Mouse (Mus musculus) lung, adult 2 months (tissue): ENCODE measurements around the gene Rab5c. TPM values are rescaled to one million over a fixed set of nuclear protein-coding genes. Genes with fewer than 3 reads are reported as not detected.

Experiments used
- DNase-seq: peaks from one replicate; pipeline ENCODE4 v3.0.0; 2022
- H3K4me1 ChIP-seq: fragments of 200-500 bp; 2 replicates; pipeline ENCODE4 v1.6.1; 2011; ENCODE audit warnings: low read length; ENCODE audit not compliant: control insufficient read depth, insufficient read depth
- H3K4me3 ChIP-seq: fragments of 200-500 bp; replicated peaks from 2 replicates; pipeline ENCODE3; 2011; ENCODE audit warnings: low read depth, mild to moderate bottlenecking, control low read depth, low read length; ENCODE audit errors: extremely low read depth
- CTCF ChIP-seq: fragments of 200-500 bp; IDR thresholded peaks from 2 replicates; pipeline ENCODE4 v1.5.1; 2011; ENCODE audit warnings: mild to moderate bottlenecking, low read length, control low read depth; ENCODE audit not compliant: insufficient read depth
- POLR2A ChIP-seq: fragments of 200-500 bp; IDR thresholded peaks from 2 replicates; pipeline ENCODE4 v1.6.1; 2011; ENCODE audit warnings: low read depth, mild to moderate bottlenecking, control low read depth, low read length, borderline replicate concordance; ENCODE audit errors: extremely low read depth
- WGBS: fragments of 180-500 bp; shearing (Covaris S2); methylation state at CpG from one replicate; pipeline ENCODE4 v1.1.7; 2018; 5-methylcytosine and 5-hydroxymethylcytosine counted together
- polyA plus RNA-seq: library from polyadenylated mRNA; depleted of rRNA; stranded (reverse); fragments of >200 nt; gene quantifications from 2 replicates; pipeline ENCODE4 v1.2.3, GENCODE M21; 2012

Rab5c gene
- polyA plus RNA-seq, 1 experiment, result 252 TPM

GRCm38 (mm10) chr11:100722493-100723028, 15.5 kb downstream of the Rab5c start:
- Histone ChIP-seq H3K4me1 (peaks cover 44% of the 10 kb centered on the region), H3K4me3 (no peak overlapping the region)
- WGBS, result 29% methylated on average over 2 of the region's 2 CpGs
- no peak for DNase-seq
- TF ChIP-seq CTCF (no peak), POLR2A (no peak)

- Histone ChIP-seq H3K4me1 (peaks cover 40% of the 10 kb centered on the region), H3K4me3 (no peak overlapping the region)
- TF ChIP-seq POLR2A (no peak), CTCF (no peak)
- no peak for DNase-seq
- WGBS, result 29% methylated on average over 8 of the region's 8 CpGs
Measured at GRCm38 (mm10) chr11:100721776-100722492, 16.1 kb downstream of the Rab5c start.

GRCm38 (mm10) chr11:100721254-100721653, 16.8 kb downstream of the Rab5c start:
- TF ChIP-seq CTCF (no peak), POLR2A (no peak)
- Histone ChIP-seq H3K4me1 (peaks cover 40% of the 10 kb centered on the region), H3K4me3 (no peak overlapping the region)
- WGBS, result 27% methylated on average over 4 of the region's 4 CpGs
- no peak for DNase-seq

GRCm38 (mm10) chr11:100720345-100720744, 17.7 kb downstream of the Rab5c start:
- WGBS, result 26% methylated on average over 5 of the region's 5 CpGs
- DNase-seq, result no peak
- Histone ChIP-seq H3K4me3 (no peak overlapping the region), H3K4me1 (peaks cover 35% of the 10 kb centered on the region)
- no peak for TF ChIP-seq POLR2A
- no peak for TF ChIP-seq CTCF

GRCm38 (mm10) chr11:100719893-100720292, 18.1 kb downstream of the Rab5c start:
- H3K4me1 ChIP-seq, result peaks cover 31% of the 10 kb centered on the region

GRCm38 (mm10) chr11:100719312-100719711, 18.7 kb downstream of the Rab5c start:
- Histone ChIP-seq H3K4me1 (peaks cover 30% of the 10 kb centered on the region), H3K4me3 (no peak overlapping the region)
- no peak for DNase-seq
- WGBS, result 75% methylated on average over 3 of the region's 3 CpGs
- no peak for TF ChIP-seq CTCF
- TF ChIP-seq POLR2A, result no peak

More at GRCm38 (mm10) chr11:100719893-100720292, 18.1 kb downstream of the Rab5c start:
- TF ChIP-seq POLR2A (no peak), CTCF (no peak)
- no peak for DNase-seq
- WGBS, result 67% methylated on average over 11 of the region's 11 CpGs
- H3K4me3 ChIP-seq, result no peak overlapping the region

GRCm38 (mm10) chr11:100718866-100719265, 19.1 kb downstream of the Rab5c start:
- no peak for DNase-seq

GRCm38 (mm10) chr11:100718462-100718861, 19.6 kb downstream of the Rab5c start:
- no peak for DNase-seq
- H3K4me3 ChIP-seq, result no peak overlapping the region
- TF ChIP-seq CTCF (no peak), POLR2A (no peak)
- peaks cover 30% of the 10 kb centered on the region for H3K4me1 ChIP-seq
- 94% methylated on average over 7 of the region's 7 CpGs for WGBS

More at GRCm38 (mm10) chr11:100718866-100719265, 19.1 kb downstream of the Rab5c start:
- Histone ChIP-seq H3K4me1 (peaks cover 30% of the 10 kb centered on the region), H3K4me3 (no peak overlapping the region)
- TF ChIP-seq POLR2A (no peak), CTCF (no peak)
- WGBS, result 82% methylated on average over 4 of the region's 4 CpGs

GRCm38 (mm10) chr11:100716649-100717048, 21.4 kb downstream of the Rab5c start:
- Histone ChIP-seq H3K4me1 (peaks cover 30% of the 10 kb centered on the region), H3K4me3 (no peak overlapping the region)
- DNase-seq, result no peak
- TF ChIP-seq CTCF (no peak), POLR2A (no peak)
- 74% methylated on average over 3 of the region's 3 CpGs for WGBS

GRCm38 (mm10) chr11:100714948-100715347, 23.1 kb downstream of the Rab5c start:
- H3K4me1 ChIP-seq, result peaks cover 19% of the 10 kb centered on the region
- no peak for DNase-seq
- H3K4me3 ChIP-seq, result no peak overlapping the region
- WGBS, result 94% methylated on average over 6 of the region's 6 CpGs
- no peak for TF ChIP-seq CTCF
